Mouse (Mus musculus): ENCODE data around the gene Grk3. TPM values are rescaled to one million over a fixed set of nuclear protein-coding genes. Genes with fewer than 3 reads are reported as not detected.
A peak's percentile ranks its signal among the peaks of the same experiment; 100 is the strongest.

Gene Grk3
- polyA plus RNA-seq, 1 experiment from 2014 or later: 15.1 TPM

DNA sequence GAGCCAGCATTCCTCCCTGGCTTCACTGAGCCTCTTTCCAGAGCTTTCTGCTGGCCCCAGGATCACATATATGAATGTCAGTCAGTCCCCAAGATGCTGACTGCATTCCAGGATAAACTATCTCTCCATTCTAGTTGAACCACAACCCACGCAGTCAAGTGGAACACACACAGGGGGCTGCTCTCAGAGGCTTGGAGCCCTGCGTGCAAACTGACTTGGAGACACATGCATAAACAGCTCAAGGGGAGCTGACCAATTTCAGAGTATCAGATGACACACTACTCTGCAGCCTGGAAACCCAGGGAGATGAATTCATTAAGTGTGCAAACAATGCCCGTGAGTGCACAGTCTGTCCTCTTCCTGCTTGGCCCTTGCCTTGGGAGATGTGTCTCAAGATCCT lies 54.7 kb downstream of the Grk3 start:
- H3K27ac ChIP-seq: 0 out of 2 replicates have a peak overlapping the region, but pooled peaks have one; percentile 20
- no peaks in the 10 kb centered on the region for H3K9me3 ChIP-seq
- H3K4me2 ChIP-seq (replicated peaks): no peak overlapping the region
- WGBS: 11% methylated on average over 3 of the region's 3 CpGs
- H3K4me1 ChIP-seq (replicated peaks): peaks cover 30% of the 10 kb centered on the region
- no peaks in the 10 kb centered on the region for H3K36me3 ChIP-seq
- H3K4me3 ChIP-seq (replicated peaks): no peak overlapping the region
- ATAC-seq: no peak
- H3K27me3 ChIP-seq: no peaks in the 10 kb centered on the region
- H3K9ac ChIP-seq (replicated peaks): no peak overlapping the region

GRCm38 (mm10) chr5:112958293-112958692 lies 57.3 kb downstream of the Grk3 start:
- H3K27ac ChIP-seq: no peak overlapping the region
- peaks cover 25% of the 10 kb centered on the region for H3K4me1 ChIP-seq (replicated peaks)
- H3K4me3 ChIP-seq (replicated peaks): no peak overlapping the region
- no peak overlapping the region for H3K4me2 ChIP-seq (replicated peaks)
- no peak for ATAC-seq
- 67% methylated on average over 5 of the region's 5 CpGs for WGBS
- H3K9ac ChIP-seq (replicated peaks): no peak overlapping the region
- peaks cover 4% of the 10 kb centered on the region; the same call in 1 of the 2 replicates for H3K36me3 ChIP-seq
- no peaks in the 10 kb centered on the region for H3K9me3 ChIP-seq
- no peaks in the 10 kb centered on the region for H3K27me3 ChIP-seq

DNA sequence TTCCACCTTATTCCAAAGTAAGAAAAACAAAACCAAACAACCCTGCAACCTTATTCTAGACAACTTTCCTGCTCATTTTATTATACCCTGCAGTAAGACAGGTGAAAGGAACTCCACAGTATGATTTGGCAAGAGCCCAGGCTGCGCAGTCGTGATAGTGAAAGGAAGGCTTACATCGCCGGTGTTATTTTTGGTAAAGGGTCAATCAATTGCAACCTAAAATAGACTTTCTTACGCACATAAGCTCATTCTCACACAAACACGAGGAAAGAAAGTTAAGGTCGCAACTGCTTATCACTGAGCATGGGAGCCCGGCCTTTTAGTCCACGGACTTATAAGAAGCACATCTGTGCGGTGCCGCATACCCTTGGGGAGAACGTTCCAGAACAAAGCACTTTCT lies 58.8 kb downstream of the Grk3 start:
- no peaks in the 10 kb centered on the region for H3K27me3 ChIP-seq
- 89% methylated on average over 12 of the region's 12 CpGs for WGBS
- H3K4me2 ChIP-seq (replicated peaks): no peak overlapping the region
- peaks cover 23% of the 10 kb centered on the region for H3K4me1 ChIP-seq (replicated peaks)
- H3K36me3 ChIP-seq: peaks cover 4% of the 10 kb centered on the region; the same call in 1 of the 2 replicates
- no peaks in the 10 kb centered on the region for H3K9me3 ChIP-seq
- no peak overlapping the region for H3K27ac ChIP-seq
- ATAC-seq: no peak
- no peak overlapping the region for H3K4me3 ChIP-seq (replicated peaks)
- no peak overlapping the region for H3K9ac ChIP-seq (replicated peaks)

DNA sequence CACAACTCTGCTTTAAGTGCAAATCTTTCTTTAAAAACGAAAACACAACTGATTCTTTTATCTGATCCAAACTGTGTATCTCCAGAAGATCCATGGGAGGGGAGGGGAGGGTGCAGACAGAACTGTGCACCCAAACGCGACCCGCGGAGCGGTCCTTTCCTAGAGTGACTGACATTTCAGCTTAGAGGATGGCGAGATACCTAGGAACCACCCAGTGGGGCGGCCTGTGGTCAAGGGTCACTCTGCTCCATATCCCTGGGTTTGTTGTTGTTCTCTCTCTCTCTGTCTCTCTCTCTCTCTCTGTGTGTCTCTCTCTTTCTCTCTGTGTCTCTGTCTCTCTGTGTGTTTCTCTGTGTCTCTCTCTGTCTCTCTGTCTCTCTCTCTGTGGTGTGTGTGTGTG lies 59.2 kb downstream of the Grk3 start:
- H3K27me3 ChIP-seq: no peaks in the 10 kb centered on the region
- no peak overlapping the region for H3K4me3 ChIP-seq (replicated peaks)
- no peak for ATAC-seq
- H3K27ac ChIP-seq: no peak overlapping the region
- H3K4me1 ChIP-seq (replicated peaks): peaks cover 18% of the 10 kb centered on the region
- peaks cover 4% of the 10 kb centered on the region; the same call in 1 of the 2 replicates for H3K36me3 ChIP-seq
- no peak overlapping the region for H3K9ac ChIP-seq (replicated peaks)
- no peak overlapping the region for H3K4me2 ChIP-seq (replicated peaks)
- 86% methylated on average over 8 of the region's 8 CpGs for WGBS
- no peaks in the 10 kb centered on the region for H3K9me3 ChIP-seq

GRCm38 (mm10) chr5:112950847-112951246 lies 64.7 kb downstream of the Grk3 start:
- Histone ChIP-seq H3K27ac (no peak overlapping the region), H3K9ac (replicated peaks) (no peak overlapping the region), H3K4me1 (replicated peaks) (no peaks in the 10 kb centered on the region), H3K9me3 (no peaks in the 10 kb centered on the region), H3K27me3 (no peaks in the 10 kb centered on the region), H3K4me3 (replicated peaks) (no peak overlapping the region), H3K36me3 (peaks cover 4% of the 10 kb centered on the region; the same call in 1 of the 2 replicates), H3K4me2 (replicated peaks) (no peak overlapping the region)
- WGBS: 98% methylated on average over 3 of the region's 3 CpGs
- ATAC-seq: no peak

GRCm38 (mm10) chr5:112945925-112946324 lies 69.7 kb downstream of the Grk3 start:
- H3K4me3 ChIP-seq (replicated peaks): no peak overlapping the region
- no peak for ATAC-seq

GRCm38 (mm10) chr5:112942244-112942643 lies 73.3 kb downstream of the Grk3 start:
- ATAC-seq: 0 out of 2 replicates have a peak, but pooled peaks have one; percentile 46

More at GRCm38 (mm10) chr5:112945925-112946324, 69.7 kb downstream of the Grk3 start:
- 88% methylated on average over 7 of the region's 7 CpGs for WGBS
- Histone ChIP-seq H3K9me3 (no peaks in the 10 kb centered on the region), H3K36me3 (peaks cover 9% of the 10 kb centered on the region), H3K27me3 (no peaks in the 10 kb centered on the region), H3K27ac (no peak overlapping the region), H3K9ac (replicated peaks) (no peak overlapping the region), H3K4me2 (replicated peaks) (no peak overlapping the region), H3K4me1 (replicated peaks) (peaks cover 11% of the 10 kb centered on the region)

GRCm38 (mm10) chr5:112941001-112941400 lies 74.6 kb downstream of the Grk3 start:
- H3K4me1 ChIP-seq (replicated peaks): peaks cover 11% of the 10 kb centered on the region
- H3K36me3 ChIP-seq: peaks cover 12% of the 10 kb centered on the region
- WGBS: 94% methylated on average over 12 of the region's 12 CpGs
- no peak overlapping the region for H3K4me2 ChIP-seq (replicated peaks)
- no peak overlapping the region for H3K27ac ChIP-seq
- H3K27me3 ChIP-seq: no peaks in the 10 kb centered on the region
- H3K9ac ChIP-seq (replicated peaks): no peak overlapping the region
- no peak for ATAC-seq
- H3K9me3 ChIP-seq: no peaks in the 10 kb centered on the region
- H3K4me3 ChIP-seq (replicated peaks): no peak overlapping the region

More at GRCm38 (mm10) chr5:112942244-112942643, 73.3 kb downstream of the Grk3 start:
- H3K4me1 ChIP-seq (replicated peaks): peaks cover 11% of the 10 kb centered on the region
- H3K27ac ChIP-seq: peak overlapping the region; percentile 35; the same call in 1 of the 2 replicates
- no peaks in the 10 kb centered on the region for H3K27me3 ChIP-seq
- peaks cover 10% of the 10 kb centered on the region for H3K36me3 ChIP-seq
- H3K4me2 ChIP-seq (replicated peaks): no peak overlapping the region
- H3K9ac ChIP-seq (replicated peaks): 0 out of 2 replicates have a peak overlapping the region, but pooled peaks have one; percentile 5
- H3K4me3 ChIP-seq (replicated peaks): no peak overlapping the region
- H3K9me3 ChIP-seq: no peaks in the 10 kb centered on the region
- 37% methylated on average over 7 of the region's 7 CpGs for WGBS

DNA sequence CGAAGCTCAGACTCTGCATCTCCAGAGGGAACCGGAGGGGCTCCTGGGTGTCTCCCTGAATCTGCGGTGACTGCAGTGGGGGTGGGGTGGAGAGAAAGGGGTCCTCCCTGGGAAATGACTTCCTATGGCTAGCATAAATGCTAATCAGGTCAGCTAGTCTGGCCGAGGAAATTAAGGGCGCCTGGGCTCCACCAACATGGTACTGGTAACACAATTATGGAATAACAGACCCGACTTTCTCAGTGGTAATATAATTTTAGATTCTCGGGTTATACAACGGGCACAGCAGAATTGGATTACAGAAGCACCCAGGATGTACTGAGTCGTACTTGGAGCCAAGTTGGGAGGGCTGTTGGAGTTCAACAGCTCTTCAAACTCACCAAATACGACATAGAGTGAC lies 79.0 kb downstream of the Grk3 start:
- Histone ChIP-seq H3K4me1 (replicated peaks) (no peaks in the 10 kb centered on the region; the same call in 1 of the 2 replicates), H3K27me3 (no peaks in the 10 kb centered on the region), H3K36me3 (peaks cover 10% of the 10 kb centered on the region), H3K27ac (no peak overlapping the region), H3K4me2 (replicated peaks) (no peak overlapping the region), H3K9me3 (no peaks in the 10 kb centered on the region), H3K4me3 (replicated peaks) (no peak overlapping the region), H3K9ac (replicated peaks) (no peak overlapping the region)
- WGBS: 86% methylated on average over 10 of the region's 10 CpGs
- no peak for ATAC-seq

GRCm38 (mm10) chr5:112935436-112935835 lies 80.2 kb downstream of the Grk3 start:
- 94% methylated on average over 8 of the region's 8 CpGs for WGBS
- no peak for ATAC-seq
- H3K4me3 ChIP-seq (replicated peaks): no peak overlapping the region

GRCm38 (mm10) chr5:112932878-112933567 lies 82.6 kb downstream of the Grk3 start:
- ATAC-seq: no peak

More at GRCm38 (mm10) chr5:112935436-112935835, 80.2 kb downstream of the Grk3 start:
- Histone ChIP-seq H3K36me3 (0 out of 2 replicates have a peak, but pooled peaks cover 2% of the 10 kb centered on the region), H3K4me1 (replicated peaks) (no peaks in the 10 kb centered on the region; the same call in 1 of the 2 replicates), H3K27ac (no peak overlapping the region), H3K27me3 (no peaks in the 10 kb centered on the region), H3K9ac (replicated peaks) (no peak overlapping the region), H3K4me2 (replicated peaks) (no peak overlapping the region), H3K9me3 (no peaks in the 10 kb centered on the region)

GRCm38 (mm10) chr5:112931901-112932300 lies 83.7 kb downstream of the Grk3 start:
- Histone ChIP-seq H3K9ac (replicated peaks) (no peak overlapping the region), H3K9me3 (no peaks in the 10 kb centered on the region), H3K27ac (no peak overlapping the region), H3K4me1 (replicated peaks) (peaks cover 13% of the 10 kb centered on the region), H3K4me2 (replicated peaks) (no peak overlapping the region), H3K36me3 (peaks cover 2% of the 10 kb centered on the region; the same call in 1 of the 2 replicates), H3K4me3 (replicated peaks) (no peak overlapping the region), H3K27me3 (no peaks in the 10 kb centered on the region)
- WGBS: 84% methylated on average over 5 of the region's 5 CpGs
- ATAC-seq: no peak

More at GRCm38 (mm10) chr5:112932878-112933567, 82.6 kb downstream of the Grk3 start:
- Histone ChIP-seq H3K4me3 (replicated peaks) (no peak overlapping the region), H3K9ac (replicated peaks) (no peak overlapping the region), H3K4me2 (replicated peaks) (no peak overlapping the region), H3K27ac (no peak overlapping the region), H3K27me3 (no peaks in the 10 kb centered on the region), H3K9me3 (no peaks in the 10 kb centered on the region), H3K4me1 (replicated peaks) (peaks cover 7% of the 10 kb centered on the region), H3K36me3 (peaks cover 4% of the 10 kb centered on the region; the same call in 1 of the 2 replicates)
- WGBS: 86% methylated on average over 11 of the region's 11 CpGs

Measured in midbrain, embryonic 13.5 days (tissue).